Mouse (Mus musculus): ENCODE data around the gene Ms4a15. TPM values are rescaled to one million over a fixed set of nuclear protein-coding genes. Genes with fewer than 3 reads are reported as not detected.
A peak's percentile ranks its signal among the peaks of the same experiment; 100 is the strongest.

Ms4a15 gene
- total RNA-seq (2015; ENCODE audit: low replicate concordance) (not detected in 2 replicates), total RNA-seq (2017; ENCODE audit: low replicate concordance) (1.5 TPM in 1 of 2 replicates, not detected in the other)

DNA sequence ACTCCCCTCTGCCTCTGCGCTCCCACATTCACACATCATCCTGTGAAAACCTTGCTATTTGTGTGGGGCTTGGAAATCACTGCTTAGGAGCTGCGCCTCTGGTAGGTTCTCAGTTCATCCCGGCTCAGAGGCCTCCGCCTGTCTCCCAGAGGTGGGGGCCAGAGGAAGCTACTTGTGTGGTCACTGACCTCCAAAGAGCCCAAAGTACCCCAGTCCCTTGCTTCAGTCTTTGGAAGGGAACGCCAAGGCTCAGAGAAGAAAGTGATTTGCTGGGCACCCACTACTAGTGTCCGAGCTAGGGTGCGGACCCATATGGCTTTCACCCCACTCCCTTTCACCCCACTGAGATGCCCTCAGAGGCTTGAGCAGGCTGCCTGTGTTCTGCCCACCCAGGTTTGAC is at the start of gene Ms4a15:
Ms4a15 (minus strand) TSS at position 101 of the 400 bp plus-strand sequence.
- no peak for ATAC-seq (replicated peaks; ENCODE audit: low FRiP score, poor library complexity, severe bottlenecking)

DNA sequence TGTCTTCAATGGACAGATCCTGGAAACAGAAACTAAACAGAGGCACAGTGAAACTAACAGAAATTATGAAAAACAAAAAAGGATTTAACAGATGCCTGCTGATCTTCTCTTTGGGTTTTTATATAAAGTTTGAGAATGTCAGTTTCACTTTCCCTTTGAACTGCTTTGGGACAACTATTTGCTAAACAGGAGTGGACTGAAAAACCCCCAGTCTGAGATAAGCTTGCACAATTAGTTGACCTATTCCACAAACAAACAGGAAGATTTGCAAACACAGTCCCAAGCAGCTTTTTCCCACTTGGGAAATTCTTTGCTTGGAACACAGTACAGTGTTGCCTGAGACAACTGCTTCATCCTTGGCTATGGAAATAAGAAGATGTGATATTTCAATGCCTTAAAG is 44.5 kb upstream of the Ms4a15 start:
- no peak for ATAC-seq (replicated peaks; ENCODE audit: low FRiP score, poor library complexity, severe bottlenecking)

DNA sequence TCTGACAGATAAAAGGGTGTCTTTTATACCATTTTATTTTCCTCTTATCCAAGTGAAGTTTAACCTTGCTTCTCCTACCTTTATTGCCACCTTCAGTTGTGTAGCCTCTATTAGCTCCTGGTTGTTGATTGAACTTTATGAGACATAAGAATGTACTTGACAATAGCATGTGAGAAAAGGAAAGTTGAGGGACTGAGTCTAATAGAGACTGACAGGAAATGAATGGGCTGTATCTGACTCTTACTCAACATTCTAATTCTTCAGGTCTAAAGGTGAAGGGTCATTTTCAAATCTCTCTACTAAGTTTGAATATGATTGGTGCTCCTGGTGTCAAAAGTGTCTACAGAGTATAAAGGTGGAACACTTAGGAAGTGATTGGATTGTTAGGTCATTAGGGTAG is 29.3 kb upstream of the Ms4a15 start:
- no peak for ATAC-seq (replicated peaks; ENCODE audit: low FRiP score, poor library complexity, severe bottlenecking)

DNA sequence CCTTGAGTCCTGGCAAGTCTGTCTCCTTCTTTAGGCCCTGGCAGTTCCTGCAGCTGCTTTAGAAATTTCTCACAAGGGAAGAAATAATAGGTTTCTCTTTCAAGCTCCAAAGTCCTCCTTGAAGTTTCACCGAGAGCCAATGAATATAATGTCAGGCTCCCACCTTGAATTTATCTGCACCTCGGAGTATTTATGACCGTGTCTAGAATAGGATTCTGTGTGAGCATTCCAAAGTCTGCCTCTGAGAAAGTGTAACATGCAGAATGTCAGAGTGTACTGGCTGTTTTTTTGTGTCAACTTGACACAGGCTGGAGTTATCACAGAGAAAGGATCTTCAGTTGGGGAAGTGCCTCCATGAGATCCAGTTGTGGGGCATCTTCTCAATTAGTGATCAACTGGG is 24.8 kb upstream of the Ms4a15 start, which contains the start of gene Ms4a18:
Ms4a18 (minus strand) TSS at position 141 of the 400 bp plus-strand sequence.
- ATAC-seq (replicated peaks; ENCODE audit: low FRiP score, poor library complexity, severe bottlenecking), result no peak

DNA sequence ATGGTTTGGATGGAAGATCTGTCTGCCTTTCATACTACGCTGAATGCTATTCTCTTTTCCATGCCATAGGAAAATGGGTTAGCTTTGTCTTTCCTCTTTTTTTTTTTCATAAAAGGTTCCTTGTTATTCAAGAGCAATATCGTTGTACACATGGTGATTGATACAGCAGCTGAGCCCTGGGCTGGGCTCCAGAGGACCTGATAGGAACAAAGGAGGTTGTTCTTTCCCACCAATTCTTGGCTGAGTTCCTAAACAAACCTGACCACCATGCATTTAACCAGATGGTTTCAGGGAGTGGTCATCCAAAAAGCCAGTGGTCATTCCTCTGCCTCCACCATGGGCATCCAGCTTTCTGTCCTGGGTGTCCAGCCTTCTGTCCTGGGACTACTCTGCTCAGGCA is 24.2 kb upstream of the Ms4a15 start:
- ATAC-seq (replicated peaks; ENCODE audit: low FRiP score, poor library complexity, severe bottlenecking), result no peak

DNA sequence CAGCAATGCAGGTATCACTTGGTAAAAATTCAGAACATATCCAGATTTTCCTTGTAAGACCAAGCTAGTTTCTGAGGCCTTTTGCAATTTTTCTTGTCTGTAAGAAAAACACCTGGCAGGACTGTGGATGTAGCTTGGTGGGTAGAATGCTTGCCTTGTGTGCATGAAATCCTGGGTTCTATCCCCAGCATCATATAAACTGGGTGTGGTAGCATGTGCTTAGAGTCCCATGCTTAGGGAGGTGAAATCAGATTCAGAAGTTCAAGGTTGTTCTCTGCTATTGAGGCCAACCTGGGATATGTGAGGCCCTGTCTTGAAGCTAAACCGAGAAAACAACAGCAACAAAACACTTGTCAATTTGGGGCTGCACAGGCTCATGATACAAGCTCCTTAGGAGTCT is 22.9 kb upstream of the Ms4a15 start:
- ATAC-seq (replicated peaks; ENCODE audit: low FRiP score, poor library complexity, severe bottlenecking), result no peak

- ATAC-seq (replicated peaks; ENCODE audit: low FRiP score, poor library complexity, severe bottlenecking), result no peak
Observed at GRCm38 (mm10) chr19:11015468-11015867, 22.4 kb upstream of the Ms4a15 start.

DNA sequence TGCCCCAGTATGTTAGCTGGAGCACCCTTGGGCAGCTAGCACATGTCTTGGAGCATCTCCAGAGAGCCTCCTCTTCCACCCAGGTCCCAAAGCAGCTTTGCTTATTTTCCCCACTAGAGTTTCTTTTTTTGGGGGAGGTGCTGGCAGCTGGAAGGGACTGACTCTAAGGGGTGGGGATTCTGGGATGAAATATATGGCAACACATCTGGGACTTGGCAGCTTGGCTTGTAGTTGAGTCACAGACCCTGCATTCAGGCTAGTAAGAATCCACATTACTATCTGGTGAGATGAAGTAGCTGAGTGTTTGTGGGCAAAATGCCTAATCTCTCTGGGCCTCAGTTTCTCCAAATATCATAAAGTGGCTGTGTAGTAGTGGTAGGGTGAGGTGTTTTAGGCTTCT is 1.1 kb downstream of the Ms4a15 start:
- ATAC-seq (replicated peaks; ENCODE audit: low FRiP score, poor library complexity, severe bottlenecking), result no peak

DNA sequence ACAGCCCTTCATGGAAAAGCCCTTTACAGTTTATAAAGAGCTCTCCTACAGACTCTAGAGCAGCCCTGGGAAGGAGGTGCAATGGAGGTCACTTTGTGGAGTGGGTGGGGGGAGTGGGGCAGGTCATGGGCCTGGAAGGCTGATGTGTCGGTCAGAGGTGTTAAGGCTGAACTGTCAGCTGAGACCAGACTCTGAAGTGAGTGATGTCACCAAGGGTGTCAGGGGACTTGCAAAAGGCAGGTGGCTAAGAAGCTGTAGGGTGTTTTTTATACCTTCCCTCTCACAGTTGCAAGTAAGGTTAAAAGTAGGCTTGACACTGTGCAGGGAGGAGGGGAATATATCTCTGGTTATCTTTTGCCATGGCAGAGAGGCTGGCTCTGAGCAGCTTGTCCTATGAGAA is 2.3 kb downstream of the Ms4a15 start:
- ATAC-seq (replicated peaks; ENCODE audit: low FRiP score, poor library complexity, severe bottlenecking), result no peak

- ATAC-seq (replicated peaks; ENCODE audit: low FRiP score, poor library complexity, severe bottlenecking), result no peak
Observed at GRCm38 (mm10) chr19:10988563-10988962, 4.5 kb downstream of the Ms4a15 start.

DNA sequence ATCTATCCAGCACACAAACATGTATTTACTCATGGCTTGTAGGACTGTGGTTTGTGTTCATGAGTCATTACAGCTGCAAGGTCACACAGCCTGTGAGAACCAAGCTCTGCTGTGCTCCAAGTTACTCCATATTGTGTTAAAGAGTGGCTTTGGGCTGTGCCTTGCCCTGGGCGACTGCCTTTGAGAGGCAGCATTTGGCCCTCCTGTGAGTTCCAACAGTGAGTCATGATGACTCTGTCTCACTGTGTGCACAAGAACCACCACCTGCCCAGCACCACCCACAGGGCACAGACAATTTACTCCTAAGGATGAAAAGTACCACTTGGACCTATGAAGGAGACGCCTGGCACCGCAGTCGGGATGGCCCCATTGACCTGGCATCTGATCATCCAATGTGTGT is 7.2 kb downstream of the Ms4a15 start:
- no peak for ATAC-seq (replicated peaks; ENCODE audit: low FRiP score, poor library complexity, severe bottlenecking)

DNA sequence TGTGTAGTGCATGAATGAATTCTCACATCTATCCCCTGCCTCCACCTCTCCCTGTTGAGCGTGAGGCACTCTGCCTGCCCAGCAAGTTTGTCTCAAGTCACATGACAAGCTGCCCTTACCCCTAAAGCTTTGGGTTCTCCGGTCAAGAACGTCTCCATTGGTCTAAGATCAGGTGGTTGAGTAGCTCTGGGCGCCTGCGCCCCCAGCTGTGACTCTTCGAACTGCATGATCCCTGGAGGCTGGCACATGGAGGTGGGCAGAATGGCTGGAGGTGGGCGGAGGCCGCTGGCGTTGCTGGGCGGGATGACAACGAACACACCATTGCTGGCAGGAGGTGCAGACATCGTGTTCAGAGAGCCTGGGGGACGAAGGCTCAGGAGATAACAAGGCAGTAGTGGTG is 8.5 kb downstream of the Ms4a15 start:
- ATAC-seq (replicated peaks; ENCODE audit: low FRiP score, poor library complexity, severe bottlenecking), result no peak

- 0 out of 2 replicates have a peak, but pooled peaks have one; percentile 42 for ATAC-seq (replicated peaks; ENCODE audit: low FRiP score, poor library complexity, severe bottlenecking)
Observed at GRCm38 (mm10) chr19:10983146-10983545, 9.9 kb downstream of the Ms4a15 start.

- no peak for ATAC-seq (replicated peaks; ENCODE audit: low FRiP score, poor library complexity, severe bottlenecking)
Observed at GRCm38 (mm10) chr19:10980210-10980609, 12.8 kb downstream of the Ms4a15 start.

DNA sequence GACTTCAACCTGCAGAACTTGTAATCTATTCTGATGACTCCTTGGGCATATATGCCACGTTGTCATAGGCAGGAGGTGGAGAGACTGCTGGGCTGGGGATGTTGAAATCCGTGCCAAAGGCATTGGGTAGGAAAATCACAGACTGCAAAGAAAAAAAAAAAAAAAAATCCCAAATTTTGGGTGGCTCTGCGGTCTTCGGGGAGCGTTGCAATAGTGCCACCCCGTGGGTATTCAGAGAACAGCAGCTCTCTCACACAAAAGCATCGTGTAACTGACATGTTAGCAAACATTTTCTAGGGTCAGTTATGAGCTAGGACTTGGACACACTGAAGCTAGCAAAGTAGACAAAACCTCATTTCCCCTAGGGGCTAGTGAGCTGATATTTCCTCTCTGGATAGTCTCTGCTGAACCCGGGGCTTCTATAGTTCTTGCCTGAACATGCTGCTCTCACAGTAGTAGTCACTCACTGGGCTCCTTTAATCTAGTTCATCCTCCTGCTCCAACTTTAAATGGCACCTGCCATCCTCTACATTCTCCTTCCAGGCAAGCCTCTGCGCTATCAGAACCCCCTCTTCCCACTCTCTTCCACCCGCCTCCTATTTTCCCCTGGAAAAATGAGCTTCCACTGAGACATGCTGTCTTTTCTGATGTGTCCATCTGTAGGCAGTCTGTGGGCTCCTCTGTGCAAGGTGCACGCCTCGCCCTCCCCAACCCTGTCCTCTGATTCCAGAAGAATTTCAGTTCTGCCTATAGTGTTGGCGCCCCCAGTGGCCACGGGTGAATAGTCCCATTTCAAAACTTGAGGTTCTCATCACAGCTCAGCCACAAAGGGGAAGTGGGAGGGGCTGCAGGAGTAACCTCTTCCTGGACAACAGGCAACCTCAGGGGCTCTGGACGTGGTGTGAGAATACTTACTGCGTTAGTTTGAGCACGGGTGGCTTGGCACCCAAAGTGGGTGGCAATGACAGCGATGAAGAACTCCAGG is 13.6 kb downstream of the Ms4a15 start:
- ATAC-seq (replicated peaks; ENCODE audit: low FRiP score, poor library complexity, severe bottlenecking), result 0 out of 2 replicates have a peak, but pooled peaks have one; percentile 45

DNA sequence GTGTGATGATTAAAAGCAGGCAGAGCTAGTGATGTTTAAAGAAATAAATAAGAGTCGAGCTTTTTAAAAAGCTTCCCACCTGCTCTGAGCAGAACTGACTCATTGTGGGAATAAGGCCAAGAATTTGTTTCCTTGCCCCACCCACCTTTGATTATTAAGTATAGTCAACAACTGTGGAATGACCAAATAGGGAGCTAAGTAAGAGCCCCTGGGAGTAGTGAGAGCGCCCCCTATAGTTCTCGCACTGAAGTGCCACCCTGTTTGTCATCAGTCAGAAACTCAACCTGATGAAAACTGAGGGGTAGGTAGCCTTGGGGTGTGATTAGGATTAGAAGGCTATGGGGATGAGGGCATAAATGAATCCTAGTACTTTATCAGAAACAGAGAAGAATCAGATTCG is 16.7 kb downstream of the Ms4a15 start:
- ATAC-seq (replicated peaks; ENCODE audit: low FRiP score, poor library complexity, severe bottlenecking), result no peak

GRCm38 (mm10) chr19:10975187-10975586 is 17.9 kb downstream of the Ms4a15 start:
- no peak for ATAC-seq (replicated peaks; ENCODE audit: low FRiP score, poor library complexity, severe bottlenecking)

DNA sequence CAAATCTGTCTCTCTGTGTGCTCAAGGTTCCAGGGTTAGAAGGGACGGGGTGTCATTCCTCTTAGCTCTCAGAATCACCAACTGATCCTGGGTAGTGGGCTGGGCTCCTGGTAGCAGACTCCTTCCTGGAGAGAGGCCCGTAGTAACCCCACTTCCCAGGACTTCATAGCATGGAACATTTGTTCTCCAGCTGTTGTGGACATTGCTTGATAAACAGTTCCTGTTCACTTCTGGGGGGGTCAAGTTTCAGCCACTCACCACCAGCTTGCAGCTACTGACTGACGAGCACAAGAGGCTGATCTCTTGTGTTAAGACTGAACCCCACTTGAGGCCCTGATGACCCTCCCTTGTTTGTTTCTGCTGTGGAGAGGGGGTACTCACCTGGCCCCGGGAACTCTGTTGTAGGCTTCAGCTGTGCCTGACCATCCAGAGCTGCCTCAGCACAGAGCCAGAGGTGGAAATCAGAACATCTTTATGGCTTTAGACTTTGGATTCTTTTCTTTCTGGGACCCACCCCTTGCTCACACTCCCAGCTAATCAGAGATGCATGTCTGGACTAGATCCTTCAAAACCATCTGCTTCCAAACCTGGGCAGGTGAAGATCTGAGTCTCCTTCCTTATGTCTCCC is 18.7 kb downstream of the Ms4a15 start, which contains the start of gene Ms4a10:
Ms4a10 (minus strand) TSS at position 433 of the 628 bp plus-strand sequence.
- ATAC-seq (replicated peaks; ENCODE audit: low FRiP score, poor library complexity, severe bottlenecking), result no peak

- no peak for ATAC-seq (replicated peaks; ENCODE audit: low FRiP score, poor library complexity, severe bottlenecking)
Observed at GRCm38 (mm10) chr19:10973187-10973586, 19.9 kb downstream of the Ms4a15 start.

DNA sequence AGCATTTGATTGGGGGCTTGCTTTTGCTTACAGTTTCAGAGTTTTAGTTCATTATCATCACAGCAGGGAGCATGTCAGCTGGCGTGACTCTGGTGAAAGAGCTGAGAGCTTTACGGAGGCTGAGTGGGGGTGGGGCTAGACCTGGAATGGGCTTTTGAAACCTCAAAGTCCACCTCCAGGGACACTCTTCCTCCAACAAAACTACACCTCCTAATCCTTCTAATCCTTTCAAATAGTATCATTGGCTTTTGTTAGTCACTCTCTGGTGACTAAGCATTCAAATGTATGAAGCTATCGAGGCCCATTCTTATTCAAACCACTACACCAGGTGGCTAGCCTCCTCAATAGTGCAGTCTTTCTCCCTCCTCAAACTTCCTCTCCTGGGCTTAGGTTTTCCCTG is 20.4 kb downstream of the Ms4a15 start:
- no peak for ATAC-seq (replicated peaks; ENCODE audit: low FRiP score, poor library complexity, severe bottlenecking)

DNA sequence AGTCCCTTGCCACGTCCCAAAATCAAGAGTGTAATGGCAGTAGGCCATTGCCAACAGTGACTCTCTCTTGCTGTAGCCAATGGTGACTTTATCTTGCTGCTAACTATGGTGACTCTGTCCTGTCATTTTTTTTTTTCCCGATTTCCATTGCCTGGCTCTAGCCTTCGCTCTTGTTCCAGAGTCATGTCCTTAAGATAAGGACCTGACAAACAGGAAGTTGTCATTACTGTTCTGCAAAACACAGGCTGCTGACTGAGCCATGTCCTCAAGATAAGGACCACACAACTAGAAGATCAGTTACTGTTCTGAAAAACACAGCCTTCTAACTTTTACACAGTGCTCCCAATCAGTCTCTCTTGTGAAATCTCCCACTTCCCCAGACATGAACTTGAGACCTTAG is 22.6 kb downstream of the Ms4a15 start:
- ATAC-seq (replicated peaks; ENCODE audit: low FRiP score, poor library complexity, severe bottlenecking), result no peak
